Mouse (Mus musculus): Measurements from ENCODE around the gene Stxbp3.
"Not testable (repeated sequence)": the region's sequence is repeated elsewhere in the genome, so short reads cannot be mapped to it uniquely, and the experiment has no call there.

Stxbp3 gene

GRCm38 (mm10) chr3:108840000-108840715, at the start of gene Stxbp3:
Gene Stxbp3, minus strand, starts transcription at chr3:108840526.
- peak; percentile 99 for DNase-seq

DNA sequence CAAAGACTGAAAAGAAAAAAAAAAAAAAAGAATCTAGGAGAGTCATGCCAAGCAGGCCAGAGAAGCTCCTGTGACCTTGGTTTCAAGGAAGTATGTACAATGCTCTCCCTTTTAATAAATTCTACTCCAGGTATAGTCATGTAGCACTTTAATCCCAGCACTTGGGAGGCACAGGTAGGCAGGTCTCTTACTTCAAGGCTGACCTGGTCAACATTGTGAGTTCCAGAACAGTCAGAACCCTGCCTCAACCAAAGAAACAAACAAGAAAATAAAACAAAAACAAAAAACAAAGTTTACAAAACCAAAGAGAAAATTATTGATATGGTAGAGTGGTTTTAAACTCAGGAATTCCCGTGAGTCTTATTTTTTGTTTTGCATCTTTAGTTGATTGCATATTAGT, 49.6 kb upstream of the Stxbp3 start, which contains the start of gene Fndc7:
TSS of gene Fndc7 (minus strand) at position 101 of the 400 bp plus-strand sequence.
- no peak for DNase-seq

GRCm38 (mm10) chr3:108887618-108887975, 47.3 kb upstream of the Stxbp3 start:
- no peak for DNase-seq

- no peak for DNase-seq
Observed at GRCm38 (mm10) chr3:108886934-108887617, 46.8 kb upstream of the Stxbp3 start.

GRCm38 (mm10) chr3:108885686-108886530, 45.6 kb upstream of the Stxbp3 start:
- no peak for DNase-seq

DNA sequence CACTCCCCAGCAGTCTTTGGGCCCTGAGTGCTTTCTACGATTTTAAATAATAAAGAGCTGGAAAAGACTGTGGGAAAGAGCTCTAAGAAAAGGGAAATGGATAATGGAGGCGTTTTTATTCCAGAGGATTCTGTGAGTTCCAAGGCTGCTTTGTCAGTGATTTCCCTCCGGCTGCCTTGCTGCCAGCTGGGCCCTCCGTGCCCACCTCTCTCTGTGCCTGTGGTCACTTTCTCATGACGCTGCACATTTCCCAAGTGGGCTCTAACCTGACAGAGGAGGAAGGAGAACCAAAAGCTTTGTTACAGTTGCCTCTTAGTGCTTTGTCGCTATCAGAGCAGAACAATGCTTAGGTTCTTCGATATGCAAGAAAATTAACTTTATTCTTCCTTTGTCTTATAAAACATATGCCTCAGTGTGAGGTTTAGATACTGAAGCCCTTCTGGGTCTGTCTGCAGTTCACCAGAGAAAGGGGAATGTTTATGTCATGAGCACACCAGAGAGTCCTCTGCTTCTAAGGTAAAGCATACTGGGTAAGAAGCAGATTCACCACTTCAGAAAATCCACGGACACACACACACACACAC, 44.5 kb upstream of the Stxbp3 start:
- no peak for DNase-seq

DNA sequence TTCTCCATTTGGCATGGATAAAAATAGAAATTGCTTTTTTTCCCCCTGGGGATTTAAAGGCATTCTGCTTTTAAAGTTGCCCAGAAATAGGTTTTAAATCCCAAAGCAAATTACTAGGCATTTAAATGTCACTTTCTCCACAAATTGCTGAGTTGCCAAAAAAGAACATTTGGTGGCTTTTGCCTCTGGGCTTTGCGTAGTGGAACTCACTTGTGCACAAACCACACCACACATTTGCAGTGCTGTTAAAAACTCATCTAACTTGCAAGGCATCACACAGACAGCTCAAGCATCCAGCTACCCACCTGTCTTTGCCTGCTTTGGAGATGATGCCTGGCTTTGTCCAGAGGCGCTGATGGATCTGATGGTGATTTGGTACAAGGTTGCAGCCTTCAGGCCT, 42.7 kb upstream of the Stxbp3 start:
- DNase-seq, result no peak

- DNase-seq, result not testable (repeated sequence)
Observed at GRCm38 (mm10) chr3:108881873-108882272, 41.5 kb upstream of the Stxbp3 start.

DNA sequence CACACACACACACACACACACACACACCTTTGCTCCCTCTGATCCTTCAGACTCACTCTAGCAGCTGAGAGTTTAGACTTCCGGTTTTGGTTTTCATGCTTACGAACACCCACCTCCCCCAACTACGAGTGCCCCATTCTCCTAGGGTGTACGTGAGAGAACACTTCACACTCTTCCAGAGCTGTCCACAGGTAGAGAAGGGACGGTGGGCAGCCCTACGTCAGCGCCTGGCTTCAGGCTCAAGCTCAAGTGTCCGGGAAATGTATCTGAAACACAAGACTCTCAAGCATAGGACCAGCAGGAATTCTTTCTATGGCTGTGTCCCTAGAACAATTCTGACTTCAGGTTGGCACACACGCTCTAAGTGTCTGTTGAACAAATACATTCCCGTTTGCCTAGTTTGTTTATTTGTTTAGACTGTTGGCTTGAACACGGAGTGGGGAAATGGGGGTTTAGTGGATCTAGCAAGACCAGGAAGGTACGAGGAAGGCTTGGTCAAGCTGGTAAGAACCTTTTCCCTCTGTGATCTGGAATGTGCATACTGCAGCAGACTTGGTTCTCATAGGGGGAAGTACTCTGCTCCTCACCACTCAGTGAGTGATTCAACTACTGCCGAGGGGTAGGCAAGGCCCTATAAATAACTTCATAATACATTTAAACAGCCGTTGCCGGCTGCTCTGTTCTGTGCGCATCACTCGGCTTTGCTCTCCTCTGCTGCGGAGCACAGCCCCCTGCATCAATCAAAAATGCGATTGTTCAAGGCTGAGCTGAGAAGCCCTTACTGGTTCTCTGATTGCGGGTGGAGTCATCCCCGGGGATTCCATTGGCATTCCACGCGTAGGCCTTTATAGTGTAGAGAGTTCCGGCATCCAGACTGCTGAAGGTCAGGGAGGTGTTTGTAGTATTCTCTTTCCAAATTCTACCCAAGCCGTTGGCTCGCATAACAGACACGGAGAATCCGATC, 40.5 kb upstream of the Stxbp3 start:
- no peak for DNase-seq

GRCm38 (mm10) chr3:108879836-108880435, 39.6 kb upstream of the Stxbp3 start:
- no peak for DNase-seq

DNA sequence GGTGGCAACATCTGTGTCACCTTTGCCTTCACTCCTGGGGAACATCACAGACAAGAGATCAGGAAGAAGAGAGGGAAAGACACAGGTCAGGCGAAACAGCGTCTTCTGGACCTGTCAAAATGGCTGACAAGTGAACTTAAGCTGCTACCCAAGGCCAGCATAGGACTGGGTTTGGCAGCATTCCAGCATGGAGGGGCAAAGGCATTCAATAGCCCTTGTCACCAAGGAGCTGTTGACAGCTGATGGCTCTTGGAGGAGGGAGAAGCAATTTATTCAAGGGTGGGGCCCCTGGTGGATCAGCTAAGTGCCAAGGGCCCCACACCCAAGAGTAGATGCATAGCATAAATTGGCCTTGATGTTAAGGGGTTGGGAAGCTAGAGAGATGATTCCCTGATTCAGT, 38.8 kb upstream of the Stxbp3 start:
- DNase-seq, result no peak

DNA sequence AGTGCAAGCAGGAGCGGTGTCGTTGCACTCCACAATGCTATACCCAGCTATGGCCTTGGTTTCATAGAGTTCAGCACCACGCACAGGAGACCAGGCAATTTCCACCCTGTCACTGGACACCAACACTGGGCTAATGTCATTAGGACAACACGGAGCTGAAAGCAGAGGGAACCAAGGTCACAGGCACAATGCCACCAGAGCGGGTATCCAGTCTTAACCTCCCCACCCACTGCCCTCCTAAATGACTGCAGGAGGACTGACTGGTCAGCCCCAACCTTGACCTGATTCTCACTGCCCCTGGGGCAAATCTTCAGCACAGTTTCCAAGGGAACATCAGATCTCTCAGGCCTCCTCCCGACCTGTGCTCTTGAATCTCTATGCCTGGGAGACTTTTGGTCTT, 30.3 kb upstream of the Stxbp3 start:
- DNase-seq, result no peak

GRCm38 (mm10) chr3:108867449-108867848, 27.1 kb upstream of the Stxbp3 start:
- no peak for DNase-seq

GRCm38 (mm10) chr3:108865676-108866075, 25.4 kb upstream of the Stxbp3 start:
- DNase-seq, result no peak

- no peak for DNase-seq
Observed at GRCm38 (mm10) chr3:108865129-108865528, 24.8 kb upstream of the Stxbp3 start.

DNA sequence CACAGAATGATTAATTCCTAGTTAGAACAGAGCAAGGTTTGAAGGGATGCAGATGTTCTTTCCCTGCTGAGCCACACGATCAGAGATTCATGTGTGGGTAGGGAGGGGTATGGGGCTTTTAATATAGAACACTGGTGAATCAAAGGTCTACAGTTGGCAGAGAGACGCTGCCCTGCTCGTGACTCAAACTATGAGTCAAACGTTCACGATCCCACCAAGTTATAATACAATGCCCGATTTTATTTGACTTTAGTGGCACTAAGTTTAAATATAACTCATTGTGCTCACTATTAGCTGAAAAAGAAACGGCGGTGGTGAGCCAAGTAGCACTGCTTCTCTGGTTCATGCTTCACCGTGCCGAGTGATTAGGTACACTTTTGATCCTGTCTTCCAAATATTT, 22.8 kb upstream of the Stxbp3 start:
- no peak for DNase-seq

DNA sequence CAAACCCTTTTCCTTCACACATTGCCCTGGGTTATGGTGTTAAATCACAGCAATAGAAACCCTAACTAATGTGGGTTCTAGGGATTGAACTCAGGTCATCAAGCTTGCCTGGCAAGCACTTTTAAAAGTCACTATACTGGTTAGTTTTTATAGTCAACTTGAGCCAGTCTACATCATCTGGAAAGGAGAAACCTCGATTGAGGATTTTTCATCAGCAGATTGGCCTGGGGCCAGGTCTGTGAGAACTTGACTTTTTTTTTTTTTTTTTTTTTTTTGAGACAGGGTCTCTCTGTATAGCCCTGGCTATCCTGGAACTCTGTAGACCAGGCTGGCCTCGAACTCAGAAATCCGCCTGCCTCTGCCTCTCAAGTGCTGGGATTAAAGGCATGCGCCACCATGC, 22.0 kb upstream of the Stxbp3 start:
- not testable (repeated sequence) for DNase-seq

- no peak for DNase-seq
Observed at GRCm38 (mm10) chr3:108860786-108861185, 20.5 kb upstream of the Stxbp3 start.

GRCm38 (mm10) chr3:108858231-108858770, 18.0 kb upstream of the Stxbp3 start:
- DNase-seq, result no peak

GRCm38 (mm10) chr3:108857714-108858113, 17.4 kb upstream of the Stxbp3 start:
- DNase-seq, result no peak

DNA sequence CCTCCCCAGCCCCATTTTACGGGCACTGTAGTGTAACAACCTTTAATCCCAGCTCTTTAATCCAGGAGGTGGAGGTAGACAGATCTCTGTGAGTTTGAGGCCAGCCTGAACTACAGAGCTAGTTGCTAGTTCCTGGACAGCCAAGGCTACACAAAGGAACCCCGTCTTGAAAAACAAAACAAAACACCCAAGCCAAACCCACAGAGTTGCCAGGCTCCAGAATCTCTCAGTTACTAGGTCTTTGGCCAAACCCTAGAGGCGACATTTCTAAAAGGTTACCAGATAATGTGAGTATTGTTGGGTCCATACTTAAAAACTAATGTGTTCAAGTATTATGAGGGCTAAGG, 16.8 kb upstream of the Stxbp3 start:
- DNase-seq, result no peak
